Mouse (Mus musculus): ENCODE results near the gene Amt. TPM values are rescaled to one million over a fixed set of nuclear protein-coding genes. Genes with fewer than 3 reads are reported as not detected.

Gene Amt
- polyA plus RNA-seq, 1 experiment from 2014 or later = 23.1 TPM

- WGBS = under 1% methylated on average over 75 of the region's 75 CpGs
- no peaks in the 10 kb centered on the region for H3K9me3 ChIP-seq (replicated peaks)
- H3K4me3 ChIP-seq = peak within 1 kb of the TSS; percentile 91
- peak; percentile 94 for DNase-seq (ENCODE audit: low spot score)
- peak within 1 kb of the TSS; percentile 94 for H3K27ac ChIP-seq
- H3K4me1 ChIP-seq = peaks cover 14% of the 10 kb centered on the region
- no peaks in the 10 kb centered on the region for H3K27me3 ChIP-seq (ENCODE audit: low read depth, poor library complexity, severe bottlenecking)
- peaks cover 33% of the 10 kb centered on the region for H3K36me3 ChIP-seq
These were observed 51.1 kb downstream of the Amt start, which contains the start of gene Usp4 for GRCm38 (mm10) chr9:108347540-108348289. Usp4 (plus strand) TSS chr9:108347853.

DNA sequence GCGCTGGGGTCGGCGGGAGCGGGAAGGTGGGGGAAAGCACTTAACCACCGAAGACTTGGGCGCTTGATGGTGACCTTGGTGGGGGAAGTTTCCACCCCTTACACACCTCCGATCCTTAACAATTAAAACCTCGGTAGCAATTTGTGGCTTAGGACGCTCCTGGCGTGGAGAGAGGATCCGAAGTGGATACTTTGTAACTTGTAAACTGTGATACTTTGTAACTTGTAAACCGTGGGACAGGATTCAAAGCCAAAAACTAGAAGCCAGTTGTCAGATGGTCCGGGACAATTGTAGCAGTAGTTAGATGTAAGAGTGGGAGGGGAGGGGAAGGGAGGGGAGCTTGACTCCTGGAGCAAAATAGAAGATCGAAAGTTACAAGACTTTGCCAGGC lies 51.6 kb downstream of the Amt start:
- H3K4me1 ChIP-seq = peaks cover 14% of the 10 kb centered on the region
- 9% methylated on average over 14 of the region's 14 CpGs for WGBS
- no peak for DNase-seq (ENCODE audit: low spot score)
- peak overlapping the region; percentile 91 for H3K4me3 ChIP-seq
- no peaks in the 10 kb centered on the region for H3K9me3 ChIP-seq (replicated peaks)
- peaks cover 39% of the 10 kb centered on the region for H3K36me3 ChIP-seq
- no peaks in the 10 kb centered on the region for H3K27me3 ChIP-seq (ENCODE audit: low read depth, poor library complexity, severe bottlenecking)
- H3K27ac ChIP-seq = peak overlapping the region; percentile 94; the same call in 1 of the 2 replicates

DNA sequence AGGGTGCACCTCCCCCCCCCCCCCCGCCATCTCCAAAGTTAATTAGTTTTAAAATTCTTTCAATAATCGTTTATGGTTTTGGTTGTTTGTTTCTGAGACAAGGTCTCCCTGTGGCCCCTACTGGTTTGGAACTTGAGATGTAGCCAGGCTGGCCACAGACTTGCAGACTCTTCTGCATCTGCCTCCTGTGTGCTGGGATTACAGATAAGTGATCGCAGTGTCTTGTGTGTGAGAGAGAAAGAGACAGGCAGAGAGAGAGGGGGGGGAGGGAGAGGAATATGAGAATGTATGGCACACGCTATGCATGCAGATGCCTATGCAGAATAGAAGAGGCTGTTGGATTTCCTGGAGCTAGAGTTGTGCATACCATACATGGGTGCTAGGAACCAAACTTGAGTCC lies 53.1 kb downstream of the Amt start:
- peaks cover 53% of the 10 kb centered on the region for H3K36me3 ChIP-seq
- peaks cover 14% of the 10 kb centered on the region for H3K4me1 ChIP-seq
- no peaks in the 10 kb centered on the region for H3K27me3 ChIP-seq (ENCODE audit: low read depth, poor library complexity, severe bottlenecking)
- WGBS = 96% methylated on average over 4 of the region's 4 CpGs
- no peak for DNase-seq (ENCODE audit: low spot score)
- H3K4me3 ChIP-seq = no peak overlapping the region
- H3K9me3 ChIP-seq (replicated peaks) = no peaks in the 10 kb centered on the region
- no peak overlapping the region for H3K27ac ChIP-seq

Other genes starting within 250 kb of the Amt start
- 25.2 and 26.4 TPM in 2 replicates for gene Gmppb, start 247.6 kb upstream of the Amt start, polyA plus RNA-seq (2016; fragmentation: Nextera tagmentation; extraction: Ambion mirVana)
- 1.9 and 3.5 TPM in 2 replicates for gene Amigo3, start 243.7 kb upstream of the Amt start, polyA plus RNA-seq (2016; fragmentation: Nextera tagmentation; extraction: Ambion mirVana)
- 0.54 and 0.74 TPM in 2 replicates for gene Mst1, start 216.4 kb upstream of the Amt start, polyA plus RNA-seq (2016; fragmentation: Nextera tagmentation; extraction: Ambion mirVana)
- 31.8 and 37.5 TPM in 2 replicates for gene Rnf123, start 213.5 kb upstream of the Amt start, polyA plus RNA-seq (2016; fragmentation: Nextera tagmentation; extraction: Ambion mirVana)
- gene Apeh, start 202.2 kb upstream of the Amt start, polyA plus RNA-seq (2016; fragmentation: Nextera tagmentation; extraction: Ambion mirVana) = 70.8 and 76.2 TPM in 2 replicates
- 1.7 TPM in 2 replicates for gene Bsn, start 106.5 kb upstream of the Amt start, polyA plus RNA-seq (2016; fragmentation: Nextera tagmentation; extraction: Ambion mirVana)
- gene Dag1, start 32.9 kb upstream of the Amt start, polyA plus RNA-seq (2016; fragmentation: Nextera tagmentation; extraction: Ambion mirVana) = 59.6 and 59.9 TPM in 2 replicates
- 32.9 and 35.8 TPM in 2 replicates for gene Nicn1, start 6.4 kb upstream of the Amt start, polyA plus RNA-seq (2016; fragmentation: Nextera tagmentation; extraction: Ambion mirVana)
- 246 and 250 TPM in 2 replicates for gene Rhoa, start 9.3 kb downstream of the Amt start, polyA plus RNA-seq (2016; fragmentation: Nextera tagmentation; extraction: Ambion mirVana)
- 9.2 and 11.5 TPM in 2 replicates for gene Tcta, start 9.3 kb downstream of the Amt start, polyA plus RNA-seq (2016; fragmentation: Nextera tagmentation; extraction: Ambion mirVana)
- gene Gpx1, start 42.0 kb downstream of the Amt start, polyA plus RNA-seq (2016; fragmentation: Nextera tagmentation; extraction: Ambion mirVana) = 824 and 909 TPM in 2 replicates
- gene Usp4, start 51.0 kb downstream of the Amt start, polyA plus RNA-seq (2016; fragmentation: Nextera tagmentation; extraction: Ambion mirVana) = 132 and 140 TPM in 2 replicates
- gene 1700102P08Rik, start 96.0 kb downstream of the Amt start, polyA plus RNA-seq (2016; fragmentation: Nextera tagmentation; extraction: Ambion mirVana) = 0.69 and 0.98 TPM in 2 replicates
- 1.1 and 1.3 TPM in 2 replicates for gene Ccdc36, start 131.6 kb downstream of the Amt start, polyA plus RNA-seq (2016; fragmentation: Nextera tagmentation; extraction: Ambion mirVana)
- gene BC048562, start 139.6 kb downstream of the Amt start, polyA plus RNA-seq (2016; fragmentation: Nextera tagmentation; extraction: Ambion mirVana) = not detected in 2 replicates
- 62.8 and 65.8 TPM in 2 replicates for gene Ccdc71, start 163.7 kb downstream of the Amt start, polyA plus RNA-seq (2016; fragmentation: Nextera tagmentation; extraction: Ambion mirVana)
- gene Klhdc8b, start 164.7 kb downstream of the Amt start, polyA plus RNA-seq (2016; fragmentation: Nextera tagmentation; extraction: Ambion mirVana) = 10.9 and 17.8 TPM in 2 replicates
- gene Lamb2, start 182.9 kb downstream of the Amt start, polyA plus RNA-seq (2016; fragmentation: Nextera tagmentation; extraction: Ambion mirVana) = 19.7 and 31.6 TPM in 2 replicates
- gene Usp19, start 193.7 kb downstream of the Amt start, polyA plus RNA-seq (2016; fragmentation: Nextera tagmentation; extraction: Ambion mirVana) = 87.2 and 107 TPM in 2 replicates
- 124 and 127 TPM in 2 replicates for gene Qars, start 210.9 kb downstream of the Amt start, polyA plus RNA-seq (2016; fragmentation: Nextera tagmentation; extraction: Ambion mirVana)
- gene Qrich1, start 220.0 kb downstream of the Amt start, polyA plus RNA-seq (2016; fragmentation: Nextera tagmentation; extraction: Ambion mirVana) = 170 and 173 TPM in 2 replicates